Mouse (Mus musculus) C2C12 (cell line): ENCODE results near the gene Anln.
"Not testable (repeated sequence)": the region's sequence is repeated elsewhere in the genome, so short reads cannot be mapped to it uniquely, and the experiment has no call there.

Experiments
- CTCF ChIP-seq: IDR thresholded peaks from one replicate; pipeline ENCODE4 v1.5.1; 2011; ENCODE audit not compliant: control insufficient read depth, insufficient read depth, insufficient read length
- MAX ChIP-seq: IDR thresholded peaks from one replicate; pipeline ENCODE4 v1.6.1; 2011; ENCODE audit warnings: mild to moderate bottlenecking, control low read depth
- MYOD1 ChIP-seq: IDR thresholded peaks from one replicate; pipeline ENCODE4 v1.6.1; 2011; ENCODE audit warnings: low read depth; ENCODE audit not compliant: control insufficient read depth, insufficient read length
- MYOG ChIP-seq: IDR thresholded peaks from one replicate; pipeline ENCODE4 v1.6.1; 2011; ENCODE audit not compliant: control insufficient read depth, insufficient read length; ENCODE audit errors: extremely low read depth
- USF1 ChIP-seq: IDR thresholded peaks from one replicate; pipeline ENCODE4 v1.6.1; 2011; ENCODE audit warnings: low read depth, mild to moderate bottlenecking, control low read depth, moderate library complexity

GRCm38 (mm10) chr9:22307920-22308262, 81.1 kb downstream of the Anln start:
- not testable (repeated sequence) for TF ChIP-seq CTCF, USF1, MAX, MYOD1, MYOG
